Mouse (Mus musculus): ENCODE data around the gene Rmnd5a.
"Not testable (repeated sequence)": the region's sequence is repeated elsewhere in the genome, so short reads cannot be mapped to it uniquely, and the experiment has no call there.

GRCm38 (mm10) chr6:71453983-71454739 lies 13.7 kb upstream of the Rmnd5a start:
- TF ChIP-seq CTCF (IDR thresholded peaks at IDR 0.05; ENCODE audit: borderline replicate concordance, extremely low read depth, insufficient read depth, insufficient read length); POLR2A (IDR thresholded peaks at IDR 0.05; ENCODE audit: borderline replicate concordance, extremely low read depth, insufficient read depth, insufficient read length, poor library complexity, severe bottlenecking): not testable (repeated sequence)
